Mouse (Mus musculus): ENCODE measurements around the gene Gm15737. TPM values are rescaled to one million over a fixed set of nuclear protein-coding genes. Genes with fewer than 3 reads are reported as not detected.

Gm15737 gene
- total RNA-seq, 1 experiment from 2014 or later = not detected

- ATAC-seq (replicated peaks in 1 of 2; ENCODE audit: insufficient read depth in 1 of 2, low FRiP score in 2 of 2, low TSS enrichment in 1 of 2, low read depth in 1 of 2, poor library complexity in 2 of 2, severe bottlenecking in 2 of 2) = no peak
Observed at GRCm38 (mm10) chr6:92869582-92870219, 544 bp downstream of the Gm15737 start.

GRCm38 (mm10) chr6:92871813-92872212 lies 2.7 kb downstream of the Gm15737 start:
- no peak for ATAC-seq (replicated peaks in 1 of 2; ENCODE audit: insufficient read depth in 1 of 2, low FRiP score in 2 of 2, low TSS enrichment in 1 of 2, low read depth in 1 of 2, poor library complexity in 2 of 2, severe bottlenecking in 2 of 2)

- no peak for ATAC-seq (replicated peaks in 1 of 2; ENCODE audit: insufficient read depth in 1 of 2, low FRiP score in 2 of 2, low TSS enrichment in 1 of 2, low read depth in 1 of 2, poor library complexity in 2 of 2, severe bottlenecking in 2 of 2)
Observed at GRCm38 (mm10) chr6:92872766-92873165, 3.6 kb downstream of the Gm15737 start.

- peak; percentile 38 to 65; a peak in 3 of 4 replicates for ATAC-seq (replicated peaks in 1 of 2; ENCODE audit: insufficient read depth in 1 of 2, low FRiP score in 2 of 2, low TSS enrichment in 1 of 2, low read depth in 1 of 2, poor library complexity in 2 of 2, severe bottlenecking in 2 of 2)
Observed at GRCm38 (mm10) chr6:92874854-92875253, 5.7 kb downstream of the Gm15737 start.

- no peak for ATAC-seq (replicated peaks in 1 of 2; ENCODE audit: insufficient read depth in 1 of 2, low FRiP score in 2 of 2, low TSS enrichment in 1 of 2, low read depth in 1 of 2, poor library complexity in 2 of 2, severe bottlenecking in 2 of 2)
Observed at GRCm38 (mm10) chr6:92875340-92875739, 6.2 kb downstream of the Gm15737 start.

- peak; percentile 15 to 51; a peak in 2 of 4 replicates for ATAC-seq (replicated peaks in 1 of 2; ENCODE audit: insufficient read depth in 1 of 2, low FRiP score in 2 of 2, low TSS enrichment in 1 of 2, low read depth in 1 of 2, poor library complexity in 2 of 2, severe bottlenecking in 2 of 2)
Observed at GRCm38 (mm10) chr6:92876121-92876520, 7.0 kb downstream of the Gm15737 start.

- no peak for ATAC-seq (replicated peaks in 1 of 2; ENCODE audit: insufficient read depth in 1 of 2, low FRiP score in 2 of 2, low TSS enrichment in 1 of 2, low read depth in 1 of 2, poor library complexity in 2 of 2, severe bottlenecking in 2 of 2)
Observed at GRCm38 (mm10) chr6:92877236-92877635, 8.1 kb downstream of the Gm15737 start.

GRCm38 (mm10) chr6:92878771-92879170 lies 9.6 kb downstream of the Gm15737 start:
- no peak for ATAC-seq (replicated peaks in 1 of 2; ENCODE audit: insufficient read depth in 1 of 2, low FRiP score in 2 of 2, low TSS enrichment in 1 of 2, low read depth in 1 of 2, poor library complexity in 2 of 2, severe bottlenecking in 2 of 2)

- no peak for ATAC-seq (replicated peaks in 1 of 2; ENCODE audit: insufficient read depth in 1 of 2, low FRiP score in 2 of 2, low TSS enrichment in 1 of 2, low read depth in 1 of 2, poor library complexity in 2 of 2, severe bottlenecking in 2 of 2)
Observed at GRCm38 (mm10) chr6:92879700-92880265, 10.6 kb downstream of the Gm15737 start.

GRCm38 (mm10) chr6:92882446-92882845 lies 13.3 kb downstream of the Gm15737 start:
- ATAC-seq (replicated peaks in 1 of 2; ENCODE audit: insufficient read depth in 1 of 2, low FRiP score in 2 of 2, low TSS enrichment in 1 of 2, low read depth in 1 of 2, poor library complexity in 2 of 2, severe bottlenecking in 2 of 2) = peak; percentile 25 to 42; a peak in 2 of 4 replicates

GRCm38 (mm10) chr6:92883131-92883900 lies 14.2 kb downstream of the Gm15737 start:
- ATAC-seq (replicated peaks in 1 of 2; ENCODE audit: insufficient read depth in 1 of 2, low FRiP score in 2 of 2, low TSS enrichment in 1 of 2, low read depth in 1 of 2, poor library complexity in 2 of 2, severe bottlenecking in 2 of 2) = no peak

- ATAC-seq (replicated peaks in 1 of 2; ENCODE audit: insufficient read depth in 1 of 2, low FRiP score in 2 of 2, low TSS enrichment in 1 of 2, low read depth in 1 of 2, poor library complexity in 2 of 2, severe bottlenecking in 2 of 2) = no peak
Observed at GRCm38 (mm10) chr6:92891535-92891934, 22.4 kb downstream of the Gm15737 start.

- ATAC-seq (replicated peaks in 1 of 2; ENCODE audit: insufficient read depth in 1 of 2, low FRiP score in 2 of 2, low TSS enrichment in 1 of 2, low read depth in 1 of 2, poor library complexity in 2 of 2, severe bottlenecking in 2 of 2) = no peak
Observed at GRCm38 (mm10) chr6:92904037-92904436, 34.9 kb downstream of the Gm15737 start.

- ATAC-seq (replicated peaks in 1 of 2; ENCODE audit: insufficient read depth in 1 of 2, low FRiP score in 2 of 2, low TSS enrichment in 1 of 2, low read depth in 1 of 2, poor library complexity in 2 of 2, severe bottlenecking in 2 of 2) = no peak
Observed at GRCm38 (mm10) chr6:92904491-92904890, 35.3 kb downstream of the Gm15737 start.

- no peak for ATAC-seq (replicated peaks in 1 of 2; ENCODE audit: insufficient read depth in 1 of 2, low FRiP score in 2 of 2, low TSS enrichment in 1 of 2, low read depth in 1 of 2, poor library complexity in 2 of 2, severe bottlenecking in 2 of 2)
Observed at GRCm38 (mm10) chr6:92905922-92906321, 36.8 kb downstream of the Gm15737 start.

- no peak for ATAC-seq (replicated peaks in 1 of 2; ENCODE audit: insufficient read depth in 1 of 2, low FRiP score in 2 of 2, low TSS enrichment in 1 of 2, low read depth in 1 of 2, poor library complexity in 2 of 2, severe bottlenecking in 2 of 2)
Observed at GRCm38 (mm10) chr6:92909361-92909760, 40.2 kb downstream of the Gm15737 start.

- no peak for ATAC-seq (replicated peaks in 1 of 2; ENCODE audit: insufficient read depth in 1 of 2, low FRiP score in 2 of 2, low TSS enrichment in 1 of 2, low read depth in 1 of 2, poor library complexity in 2 of 2, severe bottlenecking in 2 of 2)
Observed at GRCm38 (mm10) chr6:92910611-92911010, 41.5 kb downstream of the Gm15737 start.

GRCm38 (mm10) chr6:92920938-92921689 lies 52.0 kb downstream of the Gm15737 start:
- ATAC-seq (replicated peaks in 1 of 2; ENCODE audit: insufficient read depth in 1 of 2, low FRiP score in 2 of 2, low TSS enrichment in 1 of 2, low read depth in 1 of 2, poor library complexity in 2 of 2, severe bottlenecking in 2 of 2) = no peak
